Mouse (Mus musculus) midbrain, embryonic 14.5 days (tissue): ENCODE measurements around the gene Kif3c. TPM values are rescaled to one million over a fixed set of nuclear protein-coding genes. Genes with fewer than 3 reads are reported as not detected.

Experiments
- ATAC-seq: fragments of 200-750 bp; cut with Nextera tagmentation; 2 replicates; pipeline ENCODE4 v1.8.0; 2017; ENCODE audit warnings: moderate number of reproducible peaks, moderate library complexity; ENCODE audit not compliant: low FRiP score, low TSS enrichment
- DNase-seq: peaks from one replicate; pipeline ENCODE4 v3.0.0-alpha.2; 2015
- H3K27ac ChIP-seq: fragments of 300-500 bp; sonication (generic); replicated peaks from 2 replicates; pipeline ENCODE4 v1.5.1; 2014; ENCODE audit warnings: mild to moderate bottlenecking, low read depth, low read length, moderate library complexity
- H3K27me3 ChIP-seq: fragments of 300-500 bp; sonication (generic); 2 replicates; pipeline ENCODE4 v1.6.1; 2014; ENCODE audit warnings: low read length, control low read depth, mixed read lengths; ENCODE audit not compliant: control insufficient read depth, insufficient read depth
- H3K36me3 ChIP-seq: fragments of 300-500 bp; sonication (generic); 2 replicates; pipeline ENCODE4 v1.6.1; 2014; ENCODE audit warnings: low read length, control low read depth; ENCODE audit not compliant: control insufficient read depth, insufficient read depth
- H3K4me1 ChIP-seq: fragments of 300-500 bp; sonication (generic); 2 replicates; pipeline ENCODE4 v1.6.1; 2014; ENCODE audit warnings: mild to moderate bottlenecking, antibody characterized with exemption, low read length, control low read depth; ENCODE audit not compliant: control insufficient read depth, insufficient read depth
- H3K4me2 ChIP-seq: fragments of 300-500 bp; sonication (generic); 2 replicates; pipeline ENCODE4 v1.6.1; 2014; ENCODE audit warnings: mild to moderate bottlenecking, low read length, moderate library complexity
- H3K4me3 ChIP-seq: fragments of 300-500 bp; sonication (generic); replicated peaks from 2 replicates; pipeline ENCODE4 v1.5.1; 2014; ENCODE audit warnings: low read depth, low read length
- H3K9ac ChIP-seq: fragments of 300-500 bp; sonication (generic); replicated peaks from 2 replicates; pipeline ENCODE4 v1.6.1; 2014; ENCODE audit warnings: mild to moderate bottlenecking, low read length, moderate library complexity
- H3K9me3 ChIP-seq: fragments of 300-500 bp; sonication (generic); 2 replicates; pipeline ENCODE4 v1.6.1; 2016; ENCODE audit warnings: low read length, control low read depth, mixed read lengths; ENCODE audit not compliant: control insufficient read depth
- WGBS: fragments of 180-500 bp; shearing (Covaris S2); extraction: QIAGEN DNeasy Blood & Tissue Kit; methylation state at CpG from one replicate; pipeline ENCODE4 v1.1.7; 2014; 5-methylcytosine and 5-hydroxymethylcytosine counted together
- polyA plus RNA-seq: library from polyadenylated mRNA; unstranded; fragments of >200 nt; fragmentation: Nextera tagmentation; extraction: Ambion mirVana; gene quantifications from 2 replicates; pipeline ENCODE4 v1.2.1, GENCODE M21; 2014

The Kif3c gene
- polyA plus RNA-seq, 1 experiment from 2014 or later: 78.2 TPM

GRCm38 (mm10) chr12:3430443-3430753 lies 65.5 kb downstream of the Kif3c start:
- no peaks in the 10 kb centered on the region for H3K9me3 ChIP-seq
- H3K4me1 ChIP-seq: peaks cover 4% of the 10 kb centered on the region
- no peaks in the 10 kb centered on the region for H3K36me3 ChIP-seq
- no peak for ATAC-seq
- no peaks in the 10 kb centered on the region for H3K27me3 ChIP-seq
- no peak overlapping the region for H3K27ac ChIP-seq
- H3K9ac ChIP-seq: no peak overlapping the region
- H3K4me3 ChIP-seq: no peak overlapping the region
- DNase-seq: no peak
- H3K4me2 ChIP-seq: no peak overlapping the region

DNA sequence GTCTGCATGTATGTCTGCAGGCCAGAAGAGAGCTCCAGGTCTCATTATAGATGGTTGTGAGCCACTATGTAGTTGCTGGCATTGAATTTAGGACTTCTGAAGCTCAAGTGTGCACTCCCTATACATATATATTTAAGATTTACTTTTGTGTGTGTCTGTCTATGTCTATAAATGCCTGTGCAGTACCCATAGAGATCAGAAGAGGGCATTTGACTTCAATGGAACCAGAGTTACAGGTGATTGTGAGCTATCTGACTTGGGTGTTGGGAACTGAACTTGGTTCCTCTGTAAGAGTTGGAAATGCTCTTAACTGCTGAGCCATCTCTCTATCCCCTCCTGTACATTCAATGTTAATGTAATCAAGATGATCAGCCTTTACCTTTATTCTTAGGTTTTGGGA lies 66.1 kb downstream of the Kif3c start:
- H3K4me1 ChIP-seq: no peaks in the 10 kb centered on the region; the same call in 1 of the 2 replicates
- no peaks in the 10 kb centered on the region for H3K9me3 ChIP-seq
- H3K4me2 ChIP-seq: no peak overlapping the region
- H3K27me3 ChIP-seq: no peaks in the 10 kb centered on the region
- no peak overlapping the region for H3K27ac ChIP-seq
- no peaks in the 10 kb centered on the region for H3K36me3 ChIP-seq
- H3K4me3 ChIP-seq: no peak overlapping the region
- ATAC-seq: no peak
- DNase-seq: no peak
- no peak overlapping the region for H3K9ac ChIP-seq

DNA sequence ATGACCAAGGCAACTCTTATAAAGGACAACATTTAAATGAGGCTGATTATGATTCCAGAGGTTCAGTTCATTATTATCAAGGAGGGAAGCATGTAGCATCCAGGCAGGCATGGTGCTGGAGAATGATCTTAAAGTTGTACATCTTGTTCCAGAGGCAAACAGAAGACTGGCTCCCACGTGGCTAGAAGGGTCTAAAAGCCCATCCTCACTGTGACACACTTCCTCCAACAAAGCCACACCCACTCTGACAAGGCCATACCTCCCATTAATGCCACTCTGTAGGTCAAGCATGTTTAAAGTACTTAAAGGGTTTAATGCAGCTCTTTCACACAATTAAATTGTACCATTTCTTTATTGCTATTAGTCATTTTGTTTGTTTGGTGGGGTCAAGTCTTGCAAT lies 68.8 kb downstream of the Kif3c start:
- Histone ChIP-seq H3K36me3 (no peaks in the 10 kb centered on the region), H3K27ac (no peak overlapping the region), H3K4me2 (no peak overlapping the region), H3K9me3 (no peaks in the 10 kb centered on the region), H3K27me3 (no peaks in the 10 kb centered on the region), H3K9ac (no peak overlapping the region), H3K4me1 (no peaks in the 10 kb centered on the region), H3K4me3 (no peak overlapping the region)
- WGBS: 81% methylated on average over 1 of the region's 1 CpGs
- ATAC-seq (no peak), DNase-seq (no peak)

DNA sequence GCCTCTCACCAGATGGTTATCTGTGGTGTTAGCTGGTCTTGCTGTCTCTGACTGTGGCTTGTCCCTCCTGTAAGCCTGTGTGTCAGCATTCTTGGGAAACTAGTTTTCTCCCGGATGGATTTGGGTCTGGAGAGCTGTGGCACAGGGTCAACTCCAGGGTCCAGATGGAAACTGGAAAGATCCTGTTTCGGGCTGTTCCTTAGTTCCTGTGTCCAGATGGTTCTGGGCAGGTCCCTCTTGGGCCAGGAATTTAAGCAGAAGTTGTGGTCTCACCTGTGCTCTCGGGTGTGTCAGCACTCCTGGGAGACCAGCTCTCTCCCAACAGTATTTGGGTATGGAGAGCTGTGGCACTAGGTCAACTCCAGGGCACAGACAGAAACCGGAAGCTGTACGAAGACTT lies 71.5 kb downstream of the Kif3c start:
- H3K9me3 ChIP-seq: no peaks in the 10 kb centered on the region
- no peak overlapping the region for H3K9ac ChIP-seq
- no peak overlapping the region for H3K4me3 ChIP-seq
- H3K4me2 ChIP-seq: no peak overlapping the region
- H3K36me3 ChIP-seq: no peaks in the 10 kb centered on the region
- no peak for DNase-seq
- no peaks in the 10 kb centered on the region for H3K4me1 ChIP-seq
- no peak overlapping the region for H3K27ac ChIP-seq
- ATAC-seq: no peak
- H3K27me3 ChIP-seq: no peaks in the 10 kb centered on the region
- 96% methylated on average over 5 of the region's 5 CpGs for WGBS

- H3K4me1 ChIP-seq: no peaks in the 10 kb centered on the region
- no peaks in the 10 kb centered on the region for H3K27me3 ChIP-seq
- H3K4me3 ChIP-seq: no peak overlapping the region
- H3K9ac ChIP-seq: no peak overlapping the region
- no peak for ATAC-seq
- H3K4me2 ChIP-seq: no peak overlapping the region
- H3K36me3 ChIP-seq: no peaks in the 10 kb centered on the region
- 100% methylated on average over 1 of the region's 1 CpGs for WGBS
- no peak overlapping the region for H3K27ac ChIP-seq
- DNase-seq: no peak
- no peaks in the 10 kb centered on the region for H3K9me3 ChIP-seq
These were observed 72.9 kb downstream of the Kif3c start for GRCm38 (mm10) chr12:3437815-3438214.

- no peak for ATAC-seq
- 87% methylated on average over 2 of the region's 2 CpGs for WGBS
These were observed 76.0 kb downstream of the Kif3c start for GRCm38 (mm10) chr12:3440916-3441315.

DNA sequence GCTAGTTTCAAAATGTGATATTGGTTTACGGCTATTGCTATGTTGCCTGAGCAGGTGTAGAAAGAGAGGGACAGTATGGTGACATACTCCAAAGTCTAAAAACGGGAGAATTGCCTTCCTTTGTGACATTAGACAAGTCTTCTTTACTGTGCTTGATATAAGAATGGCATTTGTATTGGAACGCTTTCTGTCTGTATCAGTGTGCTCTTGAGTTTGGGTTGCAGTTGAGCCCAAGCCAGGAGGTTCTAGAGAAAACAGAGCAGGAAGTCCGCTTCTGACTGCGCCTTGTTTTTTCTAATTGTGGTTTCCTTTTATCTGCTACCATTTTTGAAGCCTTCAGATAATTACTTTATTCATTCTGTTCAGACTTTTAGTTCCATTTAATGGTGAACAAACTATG lies 76.4 kb downstream of the Kif3c start:
- H3K4me1 ChIP-seq: no peaks in the 10 kb centered on the region
- ATAC-seq (no peak), DNase-seq (no peak)
- no peaks in the 10 kb centered on the region for H3K9me3 ChIP-seq
- WGBS: 94% methylated on average over 5 of the region's 5 CpGs
- no peak overlapping the region for H3K4me2 ChIP-seq
- H3K9ac ChIP-seq: no peak overlapping the region
- H3K36me3 ChIP-seq: 0 out of 2 replicates have a peak, but pooled peaks cover 2% of the 10 kb centered on the region
- H3K27me3 ChIP-seq: no peaks in the 10 kb centered on the region
- H3K27ac ChIP-seq: no peak overlapping the region
- no peak overlapping the region for H3K4me3 ChIP-seq

More at GRCm38 (mm10) chr12:3440916-3441315, 76.0 kb downstream of the Kif3c start:
- Histone ChIP-seq H3K4me1 (no peaks in the 10 kb centered on the region), H3K4me2 (no peak overlapping the region), H3K4me3 (no peak overlapping the region), H3K27ac (no peak overlapping the region), H3K36me3 (0 out of 2 replicates have a peak, but pooled peaks cover 2% of the 10 kb centered on the region), H3K27me3 (no peaks in the 10 kb centered on the region), H3K9ac (no peak overlapping the region), H3K9me3 (no peaks in the 10 kb centered on the region)
- DNase-seq: no peak

- no peak overlapping the region for H3K9ac ChIP-seq
- H3K27me3 ChIP-seq: no peaks in the 10 kb centered on the region
- 88% methylated on average over 3 of the region's 3 CpGs for WGBS
- H3K4me3 ChIP-seq: no peak overlapping the region
- no peaks in the 10 kb centered on the region for H3K4me1 ChIP-seq
- no peak overlapping the region for H3K4me2 ChIP-seq
- peaks cover 26% of the 10 kb centered on the region for H3K36me3 ChIP-seq
- no peak overlapping the region for H3K27ac ChIP-seq
- DNase-seq: no peak
- no peak for ATAC-seq
- no peaks in the 10 kb centered on the region for H3K9me3 ChIP-seq
These were observed 88.6 kb downstream of the Kif3c start for GRCm38 (mm10) chr12:3453554-3453953.
